Mouse (Mus musculus) fibroblast of lung, adult 2 months (primary cell): ENCODE measurements at regions not wholly inside any gene's neighbourhood (a gene's known extent, or its start where the extent isn't known, plus 50 kb on each side); places are given as distances from the start of the nearest gene placed in this dataset.

Experiments
- DNase-seq: peaks from one replicate; pipeline ENCODE4 v3.0.0-alpha.2; 2011; ENCODE audit warnings: low read depth

- no peak for DNase-seq
These were observed 776.9 kb downstream of the Kcnma1 start for GRCm38 (mm10) chr14:23237376-23237775.

- no peak for DNase-seq
These were observed 815.6 kb downstream of the Kcnma1 start for GRCm38 (mm10) chr14:23198676-23199075.

- DNase-seq: no peak
These were observed 819.4 kb downstream of the Kcnma1 start for GRCm38 (mm10) chr14:23194569-23195529.

- DNase-seq: no peak
These were observed 821.7 kb downstream of the Kcnma1 start for GRCm38 (mm10) chr14:23192566-23192965.

DNA sequence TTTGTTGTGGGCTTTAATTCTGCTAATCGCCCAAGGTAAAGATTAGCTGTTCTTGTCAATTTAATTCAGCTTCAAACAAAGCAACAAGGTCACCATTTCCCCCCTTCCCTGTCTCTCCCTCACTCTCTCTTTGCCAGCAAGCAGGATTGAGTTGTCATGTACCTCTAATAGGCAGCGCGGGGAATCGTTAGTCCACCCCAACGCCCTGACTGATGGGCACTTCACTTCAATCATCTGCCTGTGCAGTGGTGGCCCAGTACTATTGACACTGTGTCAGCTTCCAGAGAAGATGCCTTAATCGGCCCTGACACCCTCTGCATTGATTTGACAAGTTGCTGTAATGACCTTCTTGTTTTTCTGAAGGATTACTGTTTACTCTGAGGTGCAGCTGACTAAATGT, 828.9 kb downstream of the Kcnma1 start:
- DNase-seq: no peak

GRCm38 (mm10) chr14:23169346-23169745, 844.9 kb downstream of the Kcnma1 start:
- no peak for DNase-seq

DNA sequence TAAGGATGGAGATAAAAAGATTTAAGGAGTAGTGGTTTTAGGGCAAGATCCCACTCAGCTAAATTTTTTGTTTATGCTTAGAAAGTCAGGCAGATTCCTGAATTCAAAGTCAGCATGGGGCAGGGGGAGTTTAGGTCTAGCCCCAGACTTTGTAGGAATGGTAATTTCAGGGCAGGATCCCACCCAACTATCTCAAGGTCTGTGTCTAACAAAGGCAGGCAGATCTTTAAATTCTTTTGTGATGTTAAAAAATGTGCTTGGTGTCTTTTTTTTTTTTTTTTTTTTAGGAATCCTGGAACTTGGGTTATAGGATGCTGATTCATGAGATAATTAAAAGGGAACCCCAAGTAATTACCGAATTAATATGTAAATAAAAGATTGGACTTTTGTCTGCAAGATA, 853.7 kb downstream of the Kcnma1 start:
- DNase-seq: no peak

DNA sequence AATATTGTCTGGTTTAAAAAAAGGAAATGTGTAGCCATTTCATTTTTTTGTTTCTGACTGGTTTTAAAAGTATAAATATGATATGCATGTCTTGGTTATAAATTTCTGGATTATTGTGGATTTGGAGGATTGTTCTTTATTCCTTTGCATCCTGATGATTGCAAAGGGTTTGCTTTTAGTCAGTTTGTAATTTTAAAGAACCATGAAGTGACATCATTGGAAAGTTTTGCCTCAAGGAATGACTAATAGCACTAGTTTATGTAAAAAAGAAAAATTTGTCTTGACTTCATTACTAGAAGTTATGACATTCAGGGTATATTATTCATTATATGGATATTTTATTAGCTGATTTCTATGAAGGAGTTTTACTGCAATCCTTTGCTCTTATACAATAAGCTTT, 863.9 kb downstream of the Kcnma1 start:
- no peak for DNase-seq

GRCm38 (mm10) chr14:23146981-23147380, 867.3 kb downstream of the Kcnma1 start:
- peak; percentile 68 for DNase-seq

GRCm38 (mm10) chr14:23140385-23140784, 873.9 kb downstream of the Kcnma1 start:
- peak; percentile 33 for DNase-seq

GRCm38 (mm10) chr14:23134723-23135122, 879.6 kb downstream of the Kcnma1 start:
- DNase-seq: no peak

DNA sequence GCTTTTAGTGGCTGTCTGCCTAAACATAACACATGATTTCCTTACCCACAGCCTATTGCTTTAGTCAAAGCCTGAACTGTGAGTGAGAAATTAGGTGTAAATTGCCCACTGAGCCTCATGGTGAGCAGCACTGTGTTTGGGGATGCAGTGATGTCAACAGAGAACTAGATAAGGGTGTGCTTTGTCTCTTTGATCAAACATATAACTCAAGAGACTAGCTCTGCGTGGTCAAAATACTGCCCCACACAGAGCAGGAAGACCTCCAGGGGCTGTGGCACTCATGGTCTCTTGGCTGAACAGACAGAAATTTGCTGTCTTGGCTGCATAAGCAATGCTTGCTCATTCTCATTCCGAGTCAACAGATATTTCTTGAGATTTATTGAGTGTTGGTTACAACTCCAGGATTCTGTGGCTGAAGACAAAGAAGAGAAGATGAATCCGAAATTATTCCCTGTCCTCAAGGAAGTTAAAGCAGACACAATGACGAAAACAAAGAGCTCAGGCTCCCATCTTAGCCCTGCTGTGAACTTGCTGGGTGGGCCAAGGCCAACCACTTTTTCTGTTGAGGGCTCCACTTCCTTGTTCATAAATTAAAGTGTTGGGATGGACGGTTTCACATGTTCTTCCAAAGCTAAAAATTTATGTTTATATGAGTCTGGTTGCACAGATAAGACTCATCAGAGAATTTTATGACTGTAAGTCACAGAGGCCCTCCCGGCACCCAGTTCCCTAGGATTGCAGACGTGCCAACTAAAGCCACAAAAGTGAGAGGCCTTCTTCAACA, 882.4 kb downstream of the Kcnma1 start:
- DNase-seq: peak; percentile 73

GRCm38 (mm10) chr14:23115889-23116510, 898.3 kb downstream of the Kcnma1 start:
- no peak for DNase-seq

DNA sequence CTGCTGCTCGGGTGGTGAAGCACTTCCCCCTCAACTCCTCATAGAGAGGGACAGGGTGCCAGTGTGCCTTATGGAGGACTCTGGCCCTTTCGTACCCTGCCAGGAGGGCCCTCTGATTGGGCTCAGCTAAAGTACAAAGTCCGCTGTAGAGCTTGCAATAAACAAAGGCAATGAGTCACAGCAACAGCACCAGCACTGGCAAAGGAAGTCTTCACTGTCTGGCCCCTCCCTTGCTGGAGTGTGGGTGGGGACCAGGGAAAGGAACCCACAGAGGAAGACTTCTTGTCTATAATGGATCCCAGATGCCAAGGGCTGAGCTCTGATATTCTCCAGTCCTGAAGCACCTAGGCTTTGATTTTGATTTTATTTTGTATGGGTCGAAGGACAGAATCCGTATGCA, 899.4 kb downstream of the Kcnma1 start:
- DNase-seq: peak; percentile 27

DNA sequence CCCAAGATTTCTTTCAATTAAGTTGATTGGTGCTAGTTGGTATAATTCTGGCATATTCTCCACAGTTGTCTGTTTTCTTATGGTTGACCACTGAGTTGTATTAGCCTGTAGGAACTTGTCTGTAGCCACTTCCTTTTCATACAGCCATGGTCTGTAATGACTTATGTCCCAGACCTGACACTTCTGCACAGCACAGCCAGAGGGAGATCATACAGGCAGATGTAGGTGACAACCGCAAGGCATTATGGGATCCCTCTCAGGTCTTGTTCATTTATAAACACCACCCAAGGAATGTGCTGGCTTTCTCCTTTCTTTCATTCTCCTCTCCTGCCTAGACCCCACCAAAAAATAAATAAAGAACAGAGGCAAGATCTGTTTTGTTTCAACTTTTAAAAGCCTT, 899.8 kb downstream of the Kcnma1 start:
- DNase-seq: no peak

DNA sequence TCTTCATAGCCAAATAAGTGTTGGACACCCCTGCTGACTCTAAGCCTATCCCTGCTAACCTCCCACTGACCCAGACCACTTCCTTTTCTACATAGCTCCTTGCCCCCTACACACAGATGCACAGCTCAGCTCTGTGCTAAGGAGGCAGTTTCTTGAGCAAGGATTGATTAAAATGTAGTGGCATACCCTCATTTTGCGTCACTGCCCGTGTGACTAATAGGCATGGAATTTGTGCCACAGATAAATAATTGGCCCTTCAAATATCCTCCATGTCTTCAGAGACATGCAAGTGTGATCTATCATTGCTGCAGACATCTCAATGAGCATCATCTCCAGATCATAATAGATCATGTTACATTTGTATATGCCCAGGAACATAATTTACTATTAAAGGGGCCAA, 901.9 kb downstream of the Kcnma1 start:
- no peak for DNase-seq

DNA sequence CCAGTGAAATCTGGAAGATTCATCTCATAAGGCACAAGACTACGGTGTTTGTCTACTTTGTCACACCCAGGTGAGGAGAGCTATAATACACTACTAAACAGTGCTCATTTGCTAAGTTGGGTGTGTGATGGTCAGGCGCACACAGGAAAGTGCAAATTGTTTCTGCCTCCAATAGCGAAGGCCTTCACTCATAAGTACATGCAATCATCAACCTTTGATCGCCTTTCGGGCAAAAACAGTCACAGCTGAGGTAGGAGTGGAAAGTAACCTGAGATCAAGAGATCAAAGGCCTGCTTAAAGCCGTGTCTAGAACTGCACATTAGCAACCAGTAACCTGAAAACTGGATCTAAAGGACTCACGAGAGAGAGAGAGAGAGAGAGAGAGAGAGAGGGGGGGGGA, 905.7 kb downstream of the Kcnma1 start:
- no peak for DNase-seq

- no peak for DNase-seq
These were observed 906.8 kb downstream of the Kcnma1 start for GRCm38 (mm10) chr14:23107466-23107865.
